Mouse (Mus musculus) retina, postnatal 1 day (tissue): ENCODE measurements around the gene Cckar.

ENCODE experiments used
- DNase-seq: peaks from one replicate; pipeline ENCODE4 v3.0.0-alpha.2; 2012

The Cckar gene

DNA sequence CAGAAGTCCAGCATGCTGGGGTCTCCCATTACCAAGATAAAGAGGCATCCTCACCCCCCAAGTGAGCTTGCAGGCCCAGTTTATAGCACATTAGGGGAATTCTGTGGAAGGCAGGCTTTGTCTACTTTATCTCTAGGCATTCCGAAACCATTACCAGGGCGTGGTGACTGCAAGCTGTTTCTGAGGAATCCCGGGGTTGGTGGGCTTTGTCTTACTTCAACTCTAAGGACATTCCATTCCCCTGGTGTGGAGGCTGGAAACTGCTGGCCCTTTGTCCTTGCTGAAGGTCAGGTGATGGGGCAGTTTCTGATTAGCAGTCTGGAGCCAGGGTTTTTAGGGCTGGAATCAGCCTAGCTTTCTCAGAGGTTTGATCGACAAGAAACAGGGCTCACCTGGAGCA lies 36.0 kb downstream of the Cckar start:
- no peak for DNase-seq

DNA sequence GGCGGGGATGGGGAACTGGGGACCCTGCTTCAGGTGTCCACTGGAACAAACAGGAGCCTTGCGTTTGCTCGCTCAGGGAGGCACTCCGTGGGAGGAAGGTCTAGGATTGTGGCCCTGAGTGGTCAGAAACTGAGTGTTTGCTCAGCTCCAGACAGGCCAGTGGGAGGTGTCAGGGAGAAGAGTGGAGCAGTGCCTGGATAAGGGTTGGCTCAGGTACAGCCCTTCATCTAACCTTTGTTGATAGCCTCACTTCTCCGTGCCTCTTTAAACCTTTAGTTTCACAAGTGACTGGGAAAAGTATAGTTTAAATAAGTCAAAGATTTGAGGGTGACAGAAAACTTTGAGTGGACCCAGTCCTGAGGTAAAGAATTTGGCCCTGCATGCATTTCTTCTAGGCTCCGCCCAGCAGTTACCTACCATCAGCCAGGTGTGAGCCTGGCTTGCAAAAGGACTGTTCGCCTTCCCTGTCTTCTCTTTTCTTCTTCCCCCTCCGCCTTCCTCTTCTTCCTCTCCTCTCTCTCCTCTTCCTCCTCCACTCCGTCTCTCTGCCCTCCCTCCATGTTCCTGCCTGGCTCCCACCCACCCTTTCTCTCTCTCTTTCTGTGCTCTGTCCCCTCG lies 37.1 kb downstream of the Cckar start:
- no peak for DNase-seq

- no peak for DNase-seq
Observed at GRCm38 (mm10) chr5:53668021-53668420, 39.5 kb downstream of the Cckar start.

GRCm38 (mm10) chr5:53663665-53664064 lies 43.8 kb downstream of the Cckar start:
- DNase-seq, result no peak

- no peak for DNase-seq
Observed at GRCm38 (mm10) chr5:53662413-53662812, 45.1 kb downstream of the Cckar start.

DNA sequence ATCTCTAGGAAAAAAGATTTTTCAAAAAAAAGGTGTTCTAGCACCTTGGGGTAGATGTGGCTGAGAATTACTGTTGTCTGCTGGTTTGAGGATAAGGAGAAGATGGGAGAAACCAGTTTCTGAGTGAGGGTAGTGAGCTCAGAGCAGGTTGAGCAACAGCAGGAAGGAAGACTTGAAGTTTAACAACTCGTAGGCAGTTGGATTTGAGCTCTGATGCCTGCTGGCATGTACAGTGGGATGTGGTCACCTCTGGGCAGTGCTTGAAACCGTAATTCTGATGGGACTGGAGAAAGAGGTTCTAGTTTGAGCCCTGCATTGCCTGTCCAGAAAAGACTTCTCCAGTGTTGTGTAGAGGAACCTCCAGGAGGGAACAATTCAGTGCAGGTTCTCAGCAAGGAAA lies 46.0 kb downstream of the Cckar start:
- no peak for DNase-seq

DNA sequence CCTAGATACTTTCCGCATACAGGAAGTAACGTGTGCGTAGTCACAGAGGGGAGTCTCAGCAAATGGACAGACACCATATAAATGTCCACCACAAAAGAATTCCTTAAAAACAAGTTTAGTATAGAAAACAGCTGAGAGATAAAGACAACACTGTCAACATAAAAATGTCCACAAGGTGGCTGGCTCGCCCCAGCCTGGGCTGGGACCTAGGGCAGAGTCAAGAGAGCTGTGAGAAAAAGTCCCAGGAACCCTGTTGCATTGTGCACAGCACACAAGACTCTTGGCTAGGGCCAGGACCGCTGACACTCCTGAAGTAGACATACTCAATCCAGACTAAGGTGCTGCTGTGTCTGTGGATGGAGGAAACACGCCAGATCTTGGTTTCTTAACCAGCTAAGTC lies 49.6 kb downstream of the Cckar start:
- peak; percentile 45 for DNase-seq

- DNase-seq, result no peak
Observed at GRCm38 (mm10) chr5:53656596-53656995, 50.9 kb downstream of the Cckar start.
